Mouse (Mus musculus): Measurements from ENCODE around the gene Tssk4. TPM values are rescaled to one million over a fixed set of nuclear protein-coding genes. Genes with fewer than 3 reads are reported as not detected.
A peak's percentile ranks its signal among the peaks of the same experiment; 100 is the strongest.

Tssk4 gene
- polyA plus RNA-seq, 1 experiment from 2014 or later: 0.15 TPM

GRCm38 (mm10) chr14:55637795-55638194 lies 12.2 kb upstream of the Tssk4 start, which contains the start of gene Gm49378:
Gene Gm49378 (minus strand): TSS chr14:55637895.
- Histone ChIP-seq H3K4me1 (ENCODE audit: control insufficient read depth, low read depth, low read length) (peaks cover 25% of the 10 kb centered on the region), H3K9me3 (replicated peaks; ENCODE audit: control insufficient read depth, low read length) (no peaks in the 10 kb centered on the region), H3K4me2 (ENCODE audit: low read depth, low read length) (no peak within 1 kb of the TSS), H3K27ac (ENCODE audit: low read length) (no peak within 1 kb of the TSS), H3K36me3 (ENCODE audit: control insufficient read depth, insufficient read depth) (peaks cover 32% of the 10 kb centered on the region), H3K4me3 (ENCODE audit: low read depth, low read length) (no peak within 1 kb of the TSS), H3K27me3 (ENCODE audit: control insufficient read depth, insufficient read depth, low read depth, low read length) (no peaks in the 10 kb centered on the region), H3K9ac (ENCODE audit: low read depth, low read length) (no peak within 1 kb of the TSS)
- WGBS (ENCODE audit: insufficient replicate concordance): 87% methylated on average over 9 of the region's 9 CpGs
- ATAC-seq (ENCODE audit: low read depth): no peak

DNA sequence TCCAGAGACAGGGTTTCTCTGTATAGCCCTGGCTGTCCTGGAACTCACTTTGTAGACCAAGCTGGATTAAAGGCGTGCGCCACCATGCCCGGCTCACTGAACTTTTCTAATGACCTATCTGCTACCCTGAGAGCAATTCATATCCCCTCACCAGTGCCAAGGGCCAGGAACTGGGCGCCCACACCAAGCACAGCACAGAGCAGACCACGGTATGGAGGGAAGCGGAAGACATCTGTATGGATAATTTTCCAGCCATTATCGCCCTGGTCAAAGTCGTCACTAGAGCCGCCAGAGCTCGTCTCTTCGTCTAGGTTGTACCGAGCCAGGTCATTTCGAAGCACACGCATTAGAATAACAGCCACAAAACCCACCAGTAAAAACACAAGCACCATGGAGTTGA lies 9.2 kb upstream of the Tssk4 start:
- H3K4me3 ChIP-seq (ENCODE audit: low read depth, low read length): no peak overlapping the region
- H3K4me1 ChIP-seq (ENCODE audit: control insufficient read depth, low read depth, low read length): peaks cover 25% of the 10 kb centered on the region
- peaks cover 32% of the 10 kb centered on the region for H3K36me3 ChIP-seq (ENCODE audit: control insufficient read depth, insufficient read depth)
- no peak overlapping the region for H3K27ac ChIP-seq (ENCODE audit: low read length)
- no peak for ATAC-seq (ENCODE audit: low read depth)
- 90% methylated on average over 14 of the region's 14 CpGs for WGBS (ENCODE audit: insufficient replicate concordance)
- no peak overlapping the region for H3K9ac ChIP-seq (ENCODE audit: low read depth, low read length)
- H3K27me3 ChIP-seq (ENCODE audit: control insufficient read depth, insufficient read depth, low read depth, low read length): no peaks in the 10 kb centered on the region
- H3K4me2 ChIP-seq (ENCODE audit: low read depth, low read length): no peak overlapping the region
- no peaks in the 10 kb centered on the region for H3K9me3 ChIP-seq (replicated peaks; ENCODE audit: control insufficient read depth, low read length)

GRCm38 (mm10) chr14:55641291-55641690 lies 8.7 kb upstream of the Tssk4 start:
- Histone ChIP-seq H3K4me3 (ENCODE audit: low read depth, low read length) (no peak overlapping the region), H3K9ac (ENCODE audit: low read depth, low read length) (no peak overlapping the region), H3K4me1 (ENCODE audit: control insufficient read depth, low read depth, low read length) (peaks cover 27% of the 10 kb centered on the region), H3K9me3 (replicated peaks; ENCODE audit: control insufficient read depth, low read length) (no peaks in the 10 kb centered on the region), H3K36me3 (ENCODE audit: control insufficient read depth, insufficient read depth) (peaks cover 34% of the 10 kb centered on the region), H3K27ac (ENCODE audit: low read length) (no peak overlapping the region), H3K4me2 (ENCODE audit: low read depth, low read length) (no peak overlapping the region), H3K27me3 (ENCODE audit: control insufficient read depth, insufficient read depth, low read depth, low read length) (no peaks in the 10 kb centered on the region)
- no peak for ATAC-seq (ENCODE audit: low read depth)
- 81% methylated on average over 13 of the region's 13 CpGs for WGBS (ENCODE audit: insufficient replicate concordance)

DNA sequence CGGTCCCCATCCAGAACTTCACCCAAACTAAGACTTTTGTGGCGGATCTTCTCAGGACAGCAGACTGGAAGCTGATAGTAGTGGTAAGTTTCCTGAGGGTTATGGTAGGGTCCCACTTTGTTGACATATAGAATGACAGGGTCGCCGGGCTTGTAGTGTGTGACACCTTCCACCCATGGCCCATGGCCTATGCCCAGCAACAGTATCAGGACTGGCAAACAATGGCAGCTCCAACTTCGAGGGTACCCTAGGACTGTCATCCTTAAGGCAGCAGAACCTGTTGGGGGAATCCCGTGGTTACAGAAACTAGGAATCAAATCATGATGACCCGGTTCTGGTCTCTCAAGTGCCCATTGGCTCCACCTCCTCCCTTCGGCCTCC lies 7.3 kb upstream of the Tssk4 start:
- WGBS (ENCODE audit: insufficient replicate concordance): 19% methylated on average over 8 of the region's 8 CpGs

GRCm38 (mm10) chr14:55643060-55643907 lies 6.7 kb upstream of the Tssk4 start, which contains the start of gene Tm9sf1:
Gene Tm9sf1 (minus strand): TSS chr14:55643806.
- Histone ChIP-seq H3K4me3 (ENCODE audit: low read depth, low read length) (peak within 1 kb of the TSS; percentile 99), H3K9ac (ENCODE audit: low read depth, low read length) (peak within 1 kb of the TSS; percentile 98), H3K27me3 (ENCODE audit: control insufficient read depth, insufficient read depth, low read depth, low read length) (no peaks in the 10 kb centered on the region), H3K9me3 (replicated peaks; ENCODE audit: control insufficient read depth, low read length) (no peaks in the 10 kb centered on the region), H3K4me1 (ENCODE audit: control insufficient read depth, low read depth, low read length) (peaks cover 28% of the 10 kb centered on the region), H3K4me2 (ENCODE audit: low read depth, low read length) (peak within 1 kb of the TSS; percentile 85), H3K27ac (ENCODE audit: low read length) (peak within 1 kb of the TSS; percentile 93), H3K36me3 (ENCODE audit: control insufficient read depth, insufficient read depth) (peaks cover 27% of the 10 kb centered on the region)
- peak; percentile 87 for ATAC-seq (ENCODE audit: low read depth)
- WGBS (ENCODE audit: insufficient replicate concordance): under 1% methylated on average over 87 of the region's 89 CpGs

More for the DNA sequence above, 7.3 kb upstream of the Tssk4 start:
- Histone ChIP-seq H3K9ac (ENCODE audit: low read depth, low read length) (peak overlapping the region; percentile 98), H3K4me2 (ENCODE audit: low read depth, low read length) (peak overlapping the region; percentile 85), H3K36me3 (ENCODE audit: control insufficient read depth, insufficient read depth) (peaks cover 32% of the 10 kb centered on the region), H3K4me3 (ENCODE audit: low read depth, low read length) (peak overlapping the region; percentile 99), H3K27ac (ENCODE audit: low read length) (peak overlapping the region; percentile 93), H3K27me3 (ENCODE audit: control insufficient read depth, insufficient read depth, low read depth, low read length) (no peaks in the 10 kb centered on the region), H3K9me3 (replicated peaks; ENCODE audit: control insufficient read depth, low read length) (no peaks in the 10 kb centered on the region), H3K4me1 (ENCODE audit: control insufficient read depth, low read depth, low read length) (peaks cover 28% of the 10 kb centered on the region)
- ATAC-seq (ENCODE audit: low read depth): 0 out of 2 replicates have a peak, but pooled peaks have one; percentile 2

- WGBS (ENCODE audit: insufficient replicate concordance): 15% methylated on average over 17 of the region's 17 CpGs
- Histone ChIP-seq H3K27ac (ENCODE audit: low read length) (peak overlapping the region; percentile 93), H3K4me3 (ENCODE audit: low read depth, low read length) (peak overlapping the region; percentile 99), H3K9me3 (replicated peaks; ENCODE audit: control insufficient read depth, low read length) (no peaks in the 10 kb centered on the region), H3K27me3 (ENCODE audit: control insufficient read depth, insufficient read depth, low read depth, low read length) (no peaks in the 10 kb centered on the region), H3K36me3 (ENCODE audit: control insufficient read depth, insufficient read depth) (peaks cover 21% of the 10 kb centered on the region), H3K4me2 (ENCODE audit: low read depth, low read length) (peak overlapping the region; percentile 85), H3K4me1 (ENCODE audit: control insufficient read depth, low read depth, low read length) (peaks cover 28% of the 10 kb centered on the region), H3K9ac (ENCODE audit: low read depth, low read length) (peak overlapping the region; percentile 98)
- no peak for ATAC-seq (ENCODE audit: low read depth)
These were observed 5.6 kb upstream of the Tssk4 start for GRCm38 (mm10) chr14:55644261-55644888.

DNA sequence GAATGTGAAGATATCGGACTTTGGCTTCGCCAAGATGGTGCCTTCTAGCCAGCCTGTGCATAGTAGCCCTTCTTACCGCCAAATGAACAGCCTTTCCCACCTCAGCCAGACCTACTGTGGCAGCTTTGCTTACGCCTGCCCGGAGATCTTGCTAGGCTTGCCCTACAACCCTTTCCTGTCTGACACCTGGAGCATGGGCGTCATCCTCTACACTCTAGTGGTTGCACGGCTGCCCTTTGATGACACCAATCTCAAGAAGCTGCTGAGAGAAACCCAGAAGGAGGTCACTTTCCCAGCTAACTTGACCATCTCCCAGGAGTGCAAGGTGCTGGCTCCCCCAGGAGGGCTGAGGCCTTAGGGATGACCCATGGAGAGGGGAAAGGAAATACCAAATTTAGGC lies 1.5 kb downstream of the Tssk4 start:
- Histone ChIP-seq H3K4me3 (ENCODE audit: low read depth, low read length) (no peak overlapping the region), H3K36me3 (ENCODE audit: control insufficient read depth, insufficient read depth) (no peaks in the 10 kb centered on the region), H3K27me3 (ENCODE audit: control insufficient read depth, insufficient read depth, low read depth, low read length) (no peaks in the 10 kb centered on the region), H3K9ac (ENCODE audit: low read depth, low read length) (no peak overlapping the region), H3K27ac (ENCODE audit: low read length) (no peak overlapping the region), H3K9me3 (replicated peaks; ENCODE audit: control insufficient read depth, low read length) (no peaks in the 10 kb centered on the region), H3K4me1 (ENCODE audit: control insufficient read depth, low read depth, low read length) (no peaks in the 10 kb centered on the region), H3K4me2 (ENCODE audit: low read depth, low read length) (no peak overlapping the region)
- 74% methylated on average over 7 of the region's 7 CpGs for WGBS (ENCODE audit: insufficient replicate concordance)
- no peak for ATAC-seq (ENCODE audit: low read depth)

GRCm38 (mm10) chr14:55656935-55657334 lies 7.0 kb downstream of the Tssk4 start:
- no peaks in the 10 kb centered on the region for H3K27me3 ChIP-seq (ENCODE audit: control insufficient read depth, insufficient read depth, low read depth, low read length)
- no peak overlapping the region for H3K4me3 ChIP-seq (ENCODE audit: low read depth, low read length)
- no peaks in the 10 kb centered on the region for H3K9me3 ChIP-seq (replicated peaks; ENCODE audit: control insufficient read depth, low read length)
- ATAC-seq (ENCODE audit: low read depth): no peak
- peaks cover 17% of the 10 kb centered on the region for H3K4me1 ChIP-seq (ENCODE audit: control insufficient read depth, low read depth, low read length)
- H3K9ac ChIP-seq (ENCODE audit: low read depth, low read length): no peak overlapping the region
- H3K4me2 ChIP-seq (ENCODE audit: low read depth, low read length): no peak overlapping the region
- H3K36me3 ChIP-seq (ENCODE audit: control insufficient read depth, insufficient read depth): peaks cover 4% of the 10 kb centered on the region; the same call in 1 of the 2 replicates
- no peak overlapping the region for H3K27ac ChIP-seq (ENCODE audit: low read length)
- WGBS (ENCODE audit: insufficient replicate concordance): 68% methylated on average over 3 of the region's 3 CpGs

DNA sequence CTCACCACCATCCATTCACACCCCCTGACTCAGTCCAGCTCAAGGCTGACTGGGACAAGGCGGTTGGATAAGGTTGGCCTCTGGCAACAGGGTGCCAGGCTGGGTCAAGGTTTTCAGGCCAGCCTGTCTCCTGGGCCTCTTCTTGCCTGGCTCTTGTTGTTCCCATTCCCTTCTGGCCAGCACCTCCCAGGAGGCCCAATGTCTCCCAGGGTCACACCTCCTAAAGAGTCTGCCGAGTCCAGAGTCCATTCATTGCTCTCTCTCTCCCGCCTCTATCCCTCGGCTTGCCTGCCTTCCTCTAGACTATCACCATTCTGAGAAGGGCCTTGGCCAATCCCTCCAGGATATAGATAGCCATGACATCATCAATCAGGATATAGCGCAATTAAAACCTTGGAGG lies 8.0 kb downstream of the Tssk4 start:
- WGBS (ENCODE audit: insufficient replicate concordance): 79% methylated on average over 5 of the region's 5 CpGs
- H3K9me3 ChIP-seq (replicated peaks; ENCODE audit: control insufficient read depth, low read length): no peaks in the 10 kb centered on the region
- no peak overlapping the region for H3K9ac ChIP-seq (ENCODE audit: low read depth, low read length)
- no peaks in the 10 kb centered on the region for H3K27me3 ChIP-seq (ENCODE audit: control insufficient read depth, insufficient read depth, low read depth, low read length)
- no peak overlapping the region for H3K4me3 ChIP-seq (ENCODE audit: low read depth, low read length)
- no peak for ATAC-seq (ENCODE audit: low read depth)
- no peak overlapping the region for H3K4me2 ChIP-seq (ENCODE audit: low read depth, low read length)
- peaks cover 8% of the 10 kb centered on the region for H3K36me3 ChIP-seq (ENCODE audit: control insufficient read depth, insufficient read depth)
- H3K4me1 ChIP-seq (ENCODE audit: control insufficient read depth, low read depth, low read length): peaks cover 17% of the 10 kb centered on the region
- no peak overlapping the region for H3K27ac ChIP-seq (ENCODE audit: low read length)
